Mouse (Mus musculus) lung, adult 18-20 months (tissue): Measurements from ENCODE around the gene Rinl.

ENCODE experiments used
- DNase-seq, 2 experiments: peaks; one replicate each; pipeline ENCODE4 v3.0.0; 2022; ENCODE audit warnings: mixed read lengths in 2 of 2

Gene Rinl

GRCm38 (mm10) chr7:28781261-28781663 lies 7.5 kb upstream of the Rinl start:
- DNase-seq: peak in 1 of 2 experiments; percentile 38

GRCm38 (mm10) chr7:28785161-28785560 lies 3.6 kb upstream of the Rinl start:
- no peak for DNase-seq

GRCm38 (mm10) chr7:28787884-28788283 lies 885 bp upstream of the Rinl start:
- no peak for DNase-seq

DNA sequence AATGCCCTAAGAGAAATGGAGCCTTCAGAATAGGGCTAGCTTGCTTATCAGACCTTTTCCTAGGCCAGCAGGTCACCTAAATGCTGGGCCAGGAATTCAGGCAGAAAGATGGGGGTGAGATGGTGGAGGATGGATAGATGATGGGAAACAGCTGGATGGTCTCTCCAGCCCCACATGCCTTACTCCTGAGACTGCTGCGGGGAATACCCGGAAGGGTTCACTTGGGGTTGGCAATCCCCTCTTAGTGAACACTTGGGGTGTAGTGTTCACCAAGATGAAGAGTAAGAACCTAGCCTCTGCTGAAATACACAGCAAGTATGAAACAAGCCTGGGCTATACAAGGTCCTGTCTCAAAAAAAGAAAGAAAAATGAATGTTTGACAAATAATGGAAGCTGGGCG lies 466 bp downstream of the Rinl start:
- DNase-seq: no peak

GRCm38 (mm10) chr7:28790066-28790806 lies 1.5 kb downstream of the Rinl start:
- no peak for DNase-seq

DNA sequence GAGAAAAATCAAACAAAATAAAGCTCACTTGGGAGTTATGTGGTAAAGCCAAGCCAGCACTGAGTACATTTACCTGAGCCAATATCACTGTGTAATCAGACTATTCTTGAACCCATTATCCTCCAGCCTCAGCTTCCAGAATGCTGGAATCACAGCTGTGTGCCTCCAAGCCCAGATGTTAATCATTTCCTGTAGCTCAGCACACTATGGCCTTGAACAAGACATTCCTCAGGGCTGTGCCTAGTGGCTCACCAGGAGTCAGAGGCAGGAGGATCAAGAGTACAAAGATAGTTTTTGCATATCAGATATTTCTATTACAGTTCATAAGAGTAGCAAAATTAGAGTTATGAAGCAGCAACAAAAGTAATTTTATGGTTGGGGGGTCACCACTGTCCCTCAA lies 2.9 kb downstream of the Rinl start:
- no peak for DNase-seq

DNA sequence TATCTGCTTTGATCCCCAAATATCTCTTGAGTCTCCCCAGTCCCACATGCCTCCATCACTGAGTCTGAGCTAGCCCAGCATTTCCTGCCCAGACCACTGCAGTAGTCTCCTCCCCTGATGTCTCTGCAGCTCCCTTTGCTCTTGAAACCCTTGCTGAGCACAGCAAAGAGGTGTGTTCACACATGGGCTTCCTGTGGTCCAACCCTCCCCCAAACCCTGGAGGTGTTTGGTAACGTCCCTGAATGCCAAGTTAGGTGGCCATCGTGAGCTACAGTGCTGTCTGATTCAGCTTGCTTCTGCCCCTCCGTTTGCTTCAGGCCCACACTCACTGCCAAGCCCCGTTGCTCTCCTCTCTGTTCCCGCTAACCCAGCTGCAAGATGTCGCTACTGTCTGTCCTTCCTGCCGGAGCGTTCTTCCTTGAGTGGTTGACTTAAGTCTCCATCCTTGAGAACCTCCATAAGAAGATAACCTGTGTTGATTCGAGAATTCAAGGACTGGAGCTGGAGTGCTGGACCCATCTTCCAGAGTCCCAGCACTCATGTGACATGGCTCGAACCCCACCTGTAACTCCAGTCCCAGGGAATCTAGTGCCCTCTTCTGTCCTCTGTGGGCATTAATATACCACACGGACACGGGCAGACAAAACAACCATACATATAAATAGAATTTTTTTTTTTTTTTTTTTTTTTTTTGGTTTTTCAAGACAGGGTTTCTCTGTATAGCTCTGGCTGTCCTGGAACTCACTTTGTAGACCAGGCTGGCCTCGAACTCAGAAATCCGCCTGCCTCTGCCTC lies 3.8 kb downstream of the Rinl start:
- no peak for DNase-seq

DNA sequence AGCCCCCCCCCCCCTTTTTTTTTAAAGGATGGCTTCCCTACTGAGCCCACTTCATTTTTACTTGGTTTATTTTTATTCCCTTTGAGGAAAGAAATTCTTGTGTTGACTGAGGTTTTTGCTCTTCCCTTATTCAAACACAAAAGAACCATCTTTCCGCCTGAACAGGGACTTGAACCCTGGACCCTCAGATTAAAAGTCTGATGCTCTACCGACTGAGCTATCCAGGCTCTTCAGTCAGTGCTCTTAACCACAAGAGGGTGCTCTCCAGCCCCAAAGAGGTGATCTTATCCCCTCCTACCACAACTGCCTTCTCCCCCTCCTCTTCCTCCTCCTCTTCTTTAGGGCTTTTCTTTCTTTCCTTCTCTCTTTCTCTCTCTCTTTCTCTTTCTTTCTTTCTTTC lies 5.1 kb downstream of the Rinl start:
- peak in 1 of 2 experiments; percentile 45 for DNase-seq

- no peak for DNase-seq
These were observed 5.7 kb downstream of the Rinl start for GRCm38 (mm10) chr7:28794496-28794895.

- no peak for DNase-seq
These were observed 7.1 kb downstream of the Rinl start for GRCm38 (mm10) chr7:28795832-28796231.

DNA sequence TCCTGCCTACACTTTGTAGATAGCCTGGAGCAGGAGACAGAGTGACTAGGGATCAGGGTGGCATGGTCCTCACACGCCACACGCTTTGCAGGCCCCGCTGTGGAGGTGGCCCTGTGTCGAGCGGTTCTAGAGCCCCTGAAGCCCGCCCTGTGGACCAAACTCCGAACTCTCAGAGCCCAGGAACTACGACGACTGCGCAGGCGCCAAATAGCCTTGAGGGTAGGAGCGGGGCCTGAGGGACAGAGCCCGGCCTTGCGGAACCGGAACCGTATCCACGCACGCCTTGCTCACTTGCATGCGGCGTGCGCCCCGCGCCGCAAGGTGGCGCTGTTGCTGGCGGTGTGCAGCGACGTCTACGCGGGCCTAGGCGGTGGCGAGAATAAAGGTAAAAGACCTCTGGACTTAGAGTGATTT lies 7.8 kb downstream of the Rinl start:
- DNase-seq: peak; percentile 85 to 90

DNA sequence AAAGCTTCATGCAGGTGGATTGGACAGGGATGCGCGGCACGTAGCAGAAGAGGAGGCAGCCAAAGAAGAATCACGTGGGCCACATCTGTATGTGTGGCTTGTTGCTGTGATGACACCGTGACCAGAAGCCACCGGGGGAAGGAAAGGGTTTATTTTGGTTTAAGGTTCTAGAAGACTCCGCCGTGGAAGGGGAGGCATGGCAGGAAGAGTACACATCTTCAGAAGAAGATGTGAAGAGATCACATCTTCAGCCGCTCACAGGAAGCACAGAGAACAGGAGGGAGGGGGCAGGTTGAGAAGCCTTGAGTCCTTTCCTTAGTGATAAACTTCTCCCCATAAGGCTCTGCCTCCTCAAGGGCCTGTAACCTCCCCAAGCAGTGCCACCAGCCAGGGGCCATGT lies 11.2 kb downstream of the Rinl start:
- no peak for DNase-seq

- no peak for DNase-seq
These were observed 12.7 kb downstream of the Rinl start for GRCm38 (mm10) chr7:28801451-28801850.

DNA sequence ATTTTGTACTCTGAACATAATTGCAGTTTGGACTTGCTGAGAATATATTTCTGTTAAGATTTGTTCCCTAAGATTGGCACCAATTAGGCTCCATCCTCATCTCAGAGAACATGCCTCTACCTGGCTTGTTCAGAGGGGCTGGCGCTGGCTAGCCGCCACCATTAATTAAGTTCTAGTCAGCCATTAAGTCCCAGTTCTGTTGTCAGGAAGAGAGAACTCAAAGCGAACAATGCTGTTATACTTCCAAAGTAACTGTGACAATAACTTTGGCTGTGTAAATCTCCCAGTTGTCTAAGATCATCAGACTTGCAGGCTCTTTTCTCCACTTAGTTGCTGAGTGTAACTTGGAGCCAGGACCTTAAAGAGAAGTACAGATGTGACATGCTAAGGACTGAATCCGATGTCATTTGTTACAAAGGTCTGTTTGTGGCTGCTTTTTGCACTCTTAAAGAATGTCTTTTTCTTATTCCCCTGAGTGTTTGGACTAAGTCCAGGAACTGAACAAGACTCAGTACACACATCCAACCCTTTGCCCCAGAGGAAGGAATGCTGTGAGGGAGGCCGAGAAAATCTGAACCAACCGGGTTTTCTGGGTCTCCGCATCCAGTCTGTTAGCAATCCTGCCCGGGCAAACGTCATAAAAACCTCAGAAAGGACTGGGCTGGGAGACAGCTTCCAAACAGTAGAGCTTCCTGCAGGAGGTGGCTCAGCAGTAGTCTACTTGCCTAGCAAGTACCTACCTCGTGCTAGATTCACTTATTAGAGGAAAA lies 13.3 kb downstream of the Rinl start:
- DNase-seq: peak; percentile 86 to 92

DNA sequence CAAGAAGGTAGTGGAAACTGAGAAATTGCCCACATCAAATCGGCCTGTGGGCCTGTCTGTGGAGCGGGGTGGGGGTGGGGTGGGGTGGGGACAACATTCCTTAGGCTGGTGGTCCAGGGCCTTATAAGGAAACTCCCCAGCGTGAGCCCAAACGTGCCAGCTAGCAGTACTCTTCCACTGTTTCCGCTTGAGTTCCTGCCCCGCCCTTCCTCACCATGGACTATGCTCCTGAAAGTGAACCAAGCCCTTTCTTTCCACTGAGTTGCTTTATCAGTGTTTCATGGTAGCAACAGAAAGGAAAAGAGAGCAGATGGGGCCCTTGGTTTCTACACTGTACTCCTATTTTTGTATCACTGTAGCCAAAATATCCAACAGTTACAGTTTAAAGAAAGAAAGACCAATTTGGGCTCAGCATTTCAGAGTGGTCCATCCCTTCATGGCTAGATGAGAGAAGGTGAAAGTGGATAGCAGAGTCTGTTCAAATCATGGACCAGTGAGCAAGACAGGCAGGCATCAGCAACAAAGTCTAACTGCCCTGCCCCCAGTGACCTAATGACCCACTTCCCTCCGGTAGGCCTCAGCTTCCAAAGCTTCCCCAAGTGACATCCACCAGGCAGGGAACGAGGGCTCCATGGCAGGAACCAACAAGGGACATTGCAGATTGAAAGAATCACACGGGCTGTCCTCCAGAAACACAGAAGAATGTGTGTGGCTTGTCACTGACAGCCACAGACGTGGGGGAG lies 14.2 kb downstream of the Rinl start:
- DNase-seq: peak; percentile 74 to 85

GRCm38 (mm10) chr7:28803756-28804155 lies 15.0 kb downstream of the Rinl start:
- DNase-seq: no peak

DNA sequence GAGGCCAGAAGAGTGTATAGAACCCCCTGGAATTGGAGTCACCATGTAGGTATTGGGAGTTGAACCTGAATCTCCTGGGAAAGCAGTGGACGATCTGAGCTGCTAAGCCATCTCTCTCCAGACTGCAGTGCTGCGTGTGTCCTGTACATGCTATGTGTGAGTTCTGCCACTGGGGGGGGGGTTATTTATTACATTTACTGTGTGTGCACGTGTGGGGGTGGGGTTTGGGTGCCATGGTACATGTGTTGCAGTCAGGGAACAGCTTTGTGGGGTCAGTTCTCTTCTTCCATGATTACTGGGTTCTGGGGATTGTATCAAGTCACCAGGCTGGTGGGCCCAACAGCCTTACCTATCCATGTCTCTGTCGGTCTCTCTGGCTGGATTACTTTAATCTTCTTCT lies 18.1 kb downstream of the Rinl start:
- no peak for DNase-seq

GRCm38 (mm10) chr7:28807641-28808220 lies 19.0 kb downstream of the Rinl start:
- DNase-seq: peak; percentile 43 to 56

DNA sequence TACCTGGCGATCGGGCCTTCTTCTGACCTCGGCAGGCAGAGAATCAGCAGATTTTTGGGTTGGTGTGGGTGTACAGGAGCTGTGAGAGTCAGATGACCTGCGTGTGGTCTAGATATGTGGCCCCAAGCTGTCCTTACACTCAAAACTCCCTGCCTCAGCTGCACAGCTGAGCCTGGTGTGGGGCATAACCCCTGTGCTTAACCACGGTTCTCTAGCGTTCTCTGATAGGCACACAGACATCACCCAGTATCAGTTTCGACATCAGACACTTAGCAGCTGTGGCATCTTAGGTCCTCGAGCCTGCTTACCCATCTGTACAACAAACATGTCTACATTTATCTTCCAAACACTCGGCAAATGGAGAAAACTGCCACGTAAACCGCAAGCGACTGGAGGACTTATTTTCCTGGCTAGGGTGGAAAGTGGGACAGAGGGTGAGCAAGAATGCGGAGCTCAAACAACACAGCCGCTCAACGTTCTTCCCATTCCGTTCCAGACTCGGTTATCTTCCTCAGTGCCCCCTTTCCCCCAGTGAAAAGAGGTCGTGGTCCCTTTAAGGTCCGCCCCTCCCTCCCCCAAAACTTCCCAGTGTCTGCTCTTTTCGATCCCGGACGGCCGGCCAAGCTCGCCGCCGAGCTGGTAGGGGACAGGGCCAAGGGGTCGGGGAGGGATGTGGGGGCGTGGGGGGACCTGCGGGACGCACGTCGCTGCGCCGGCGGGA lies 19.6 kb downstream of the Rinl start, which contains the start of gene Hnrnpl:
Gene Hnrnpl, plus strand, starts transcription at position 321 of the 721 bp plus-strand sequence.
- DNase-seq: peak; percentile 64 to 74

DNA sequence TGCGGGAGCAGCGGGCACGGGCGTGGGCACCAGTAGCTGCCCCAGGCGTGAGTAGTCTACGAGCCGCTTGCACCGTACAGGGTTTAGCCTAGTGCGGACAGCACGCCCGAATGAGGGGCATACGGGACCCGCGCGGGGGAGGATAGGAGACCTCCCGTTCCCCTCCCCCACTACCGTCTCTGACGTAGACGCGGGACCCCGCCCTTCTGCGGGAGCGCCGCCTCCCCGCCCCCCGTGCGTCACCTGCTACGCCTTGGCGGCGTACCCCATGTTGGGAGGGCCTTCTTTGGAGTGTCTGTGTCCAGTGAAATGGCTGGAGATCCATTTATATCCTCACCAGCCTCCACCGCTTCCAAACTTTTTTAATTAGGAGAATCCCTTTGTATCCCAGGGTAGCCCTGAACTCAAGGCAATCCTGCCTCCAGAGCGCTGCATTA lies 20.2 kb downstream of the Rinl start:
- DNase-seq: peak; percentile 95 to 97

DNA sequence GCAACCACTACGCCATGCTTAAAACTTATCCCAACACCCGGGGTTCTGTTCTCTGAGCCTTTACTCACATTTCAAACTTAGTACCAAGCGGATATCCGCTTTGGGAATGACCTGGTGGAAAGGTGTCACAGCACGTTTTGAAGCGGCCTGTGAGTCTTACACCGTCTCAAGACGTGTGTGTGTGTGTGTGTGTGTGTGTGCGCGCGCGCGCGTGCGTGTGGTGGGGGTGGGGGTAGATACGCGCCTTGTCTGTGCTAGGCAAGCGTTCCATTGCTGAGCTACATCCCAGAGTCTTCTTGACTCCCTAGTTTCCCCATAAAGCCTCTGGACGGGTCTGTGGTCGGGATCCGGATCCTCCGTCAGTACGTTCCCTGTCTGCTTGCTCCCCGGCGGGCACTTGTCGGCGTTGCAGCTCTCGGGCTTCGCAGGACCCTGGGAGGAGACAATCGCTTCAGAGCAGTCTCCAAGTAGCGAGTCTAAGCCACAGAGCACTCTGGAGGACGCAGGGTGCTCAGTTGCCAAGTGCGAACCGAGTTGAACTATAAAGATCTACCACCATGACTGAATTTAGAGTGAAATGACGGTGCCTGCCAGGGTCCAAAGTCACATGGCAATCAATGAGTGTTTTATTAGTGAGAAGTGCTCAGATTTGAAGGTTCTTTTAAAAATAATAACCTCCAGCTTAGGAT lies 20.8 kb downstream of the Rinl start:
- peak; percentile 62 to 68 for DNase-seq
